Mouse (Mus musculus) telencephalon, adult 2 months (tissue): ENCODE measurements at regions not wholly inside any gene's neighbourhood (a gene's known extent, or its start where the extent isn't known, plus 50 kb on each side); places are given as distances from the start of the nearest gene placed in this dataset.

Experiments used
- DNase-seq: peaks from one replicate; pipeline ENCODE4 v3.0.0-alpha.2; 2011; ENCODE audit warnings: low read depth, low spot score

- DNase-seq = no peak
These were observed 94.0 kb downstream of the Hes1 start for GRCm38 (mm10) chr16:30158184-30158583.

DNA sequence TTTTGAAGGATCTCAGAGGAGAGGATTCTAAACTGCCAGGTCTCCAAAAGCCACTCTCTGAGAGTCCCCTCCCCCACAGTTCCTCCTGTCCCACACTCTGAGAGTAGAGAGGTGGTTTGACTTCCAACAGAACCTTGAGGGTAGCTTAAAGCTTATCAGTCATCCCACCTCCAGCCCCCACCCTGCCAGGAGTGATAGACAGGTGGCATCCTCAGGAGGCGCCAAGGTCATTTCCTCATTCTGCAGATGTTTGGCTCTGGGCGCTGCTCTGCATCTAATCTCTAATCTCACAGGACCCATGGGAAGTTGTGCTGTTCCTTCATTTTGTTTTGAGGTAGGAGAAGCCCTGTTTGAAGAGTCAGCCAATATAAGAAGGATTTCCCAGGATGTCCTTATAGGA, 96.2 kb downstream of the Hes1 start:
- no peak for DNase-seq

- DNase-seq = no peak
These were observed 99.1 kb downstream of the Hes1 start for GRCm38 (mm10) chr16:30163303-30163702.

GRCm38 (mm10) chr16:30165667-30166180, 101.5 kb downstream of the Hes1 start:
- no peak for DNase-seq

DNA sequence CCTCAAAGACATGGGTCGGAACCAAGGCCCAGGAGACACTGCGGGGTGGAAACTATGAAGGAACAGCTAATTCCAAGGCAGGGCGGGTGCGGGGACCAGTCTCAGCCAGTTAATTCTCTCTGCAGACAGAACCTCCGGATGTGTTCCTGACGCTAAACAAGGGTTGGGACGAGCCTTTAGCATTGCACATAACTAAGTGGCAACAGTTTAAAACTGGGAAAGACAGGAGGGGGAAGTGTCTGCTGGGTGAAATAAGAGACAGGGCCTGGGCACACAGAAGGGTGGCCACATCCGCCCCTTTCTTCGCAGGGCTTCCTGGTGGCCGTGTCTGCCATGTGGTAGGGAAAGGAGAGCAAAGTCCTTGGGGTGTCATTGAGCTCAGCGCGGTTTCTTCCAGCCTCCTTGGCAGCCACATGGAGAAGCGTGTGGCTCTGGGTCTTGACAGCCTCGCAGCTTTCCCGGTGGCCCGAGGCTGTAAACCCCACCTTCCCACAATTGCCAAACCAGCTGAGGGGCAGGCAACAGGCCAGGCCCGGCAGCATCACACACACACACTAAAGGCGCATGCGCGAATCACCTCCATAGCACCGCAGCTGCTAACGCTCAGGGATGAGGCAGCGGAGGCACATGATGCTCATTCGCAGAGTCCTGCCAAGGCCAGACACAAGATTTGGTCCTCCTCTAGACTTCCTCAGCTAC, 95.8 kb downstream of the Cpn2 start:
- DNase-seq = no peak

- no peak for DNase-seq
These were observed 95.1 kb downstream of the Cpn2 start for GRCm38 (mm10) chr16:30172136-30172731.

GRCm38 (mm10) chr16:30172798-30173202, 94.5 kb downstream of the Cpn2 start:
- no peak for DNase-seq

GRCm38 (mm10) chr16:30173953-30174874, 93.1 kb downstream of the Cpn2 start:
- no peak for DNase-seq

GRCm38 (mm10) chr16:30176306-30176705, 91.0 kb downstream of the Cpn2 start:
- no peak for DNase-seq

GRCm38 (mm10) chr16:30177769-30178168, 89.5 kb downstream of the Cpn2 start:
- no peak for DNase-seq

DNA sequence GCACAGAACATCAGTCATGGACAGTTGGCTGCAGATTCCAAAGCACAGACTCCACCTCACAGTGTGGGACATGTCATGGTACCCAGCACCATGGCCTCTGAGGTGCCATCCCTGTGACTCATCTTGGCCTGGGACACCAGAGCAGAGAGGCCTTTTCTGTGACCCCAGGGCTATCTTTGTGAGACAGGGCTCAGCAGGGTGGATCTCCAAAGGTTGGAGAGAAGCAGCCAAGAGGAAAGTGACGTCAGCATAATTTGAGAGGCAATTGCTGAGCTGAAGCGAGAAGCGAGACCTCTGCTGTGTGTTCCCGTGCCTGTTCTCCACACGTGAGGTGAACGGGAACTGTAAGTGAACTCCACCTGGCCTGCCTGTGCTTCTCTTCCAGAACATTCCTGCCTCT, 88.7 kb downstream of the Cpn2 start:
- no peak for DNase-seq

- no peak for DNase-seq
These were observed 87.8 kb downstream of the Cpn2 start for GRCm38 (mm10) chr16:30179504-30179976.

DNA sequence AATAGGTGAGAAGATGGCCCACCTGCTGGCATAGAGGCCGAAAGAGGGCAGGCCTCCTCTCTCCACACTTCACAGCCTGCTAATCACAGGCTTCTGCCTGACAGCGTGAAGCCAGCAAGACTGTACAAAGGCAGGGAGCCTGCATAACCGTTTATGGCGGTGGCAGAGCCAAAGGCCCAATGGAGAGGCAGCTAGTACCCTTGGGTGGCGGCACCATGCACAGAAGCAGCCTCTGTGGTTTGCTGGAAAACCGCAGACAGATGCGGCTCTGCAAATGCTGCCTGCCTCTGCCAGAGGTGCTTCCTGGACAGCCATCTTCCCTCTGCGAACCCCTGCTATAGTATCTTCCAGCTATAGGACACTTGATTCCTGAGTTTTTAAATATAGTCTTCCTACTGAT, 86.2 kb downstream of the Cpn2 start:
- no peak for DNase-seq

- no peak for DNase-seq
These were observed 82.6 kb downstream of the Cpn2 start for GRCm38 (mm10) chr16:30184591-30185265.

- no peak for DNase-seq
These were observed 81.6 kb downstream of the Cpn2 start for GRCm38 (mm10) chr16:30185707-30186106.

DNA sequence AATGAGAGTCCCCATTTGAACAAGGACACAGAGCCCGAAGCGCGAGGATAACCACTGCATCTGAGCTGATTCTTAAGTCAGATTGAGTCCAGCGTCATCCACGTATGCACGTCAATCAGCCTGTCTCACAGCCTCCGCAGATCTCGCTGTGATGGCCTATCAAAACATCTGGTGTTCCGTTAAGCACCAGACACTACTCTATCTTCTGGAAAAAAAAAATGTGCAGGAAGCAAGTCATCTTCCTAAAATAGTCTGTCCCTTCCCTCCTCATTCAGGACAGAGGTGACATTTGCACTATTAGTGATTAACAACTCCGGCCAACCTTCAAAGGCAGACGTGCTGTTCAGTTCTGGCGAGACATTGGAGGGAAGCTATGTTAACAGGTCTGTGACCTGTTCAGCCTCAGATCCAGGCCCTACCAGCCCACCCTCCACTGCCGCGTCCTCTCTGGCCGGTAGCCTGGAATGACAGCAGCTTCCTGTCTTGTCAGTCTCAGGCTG, 81.0 kb downstream of the Cpn2 start:
- no peak for DNase-seq

DNA sequence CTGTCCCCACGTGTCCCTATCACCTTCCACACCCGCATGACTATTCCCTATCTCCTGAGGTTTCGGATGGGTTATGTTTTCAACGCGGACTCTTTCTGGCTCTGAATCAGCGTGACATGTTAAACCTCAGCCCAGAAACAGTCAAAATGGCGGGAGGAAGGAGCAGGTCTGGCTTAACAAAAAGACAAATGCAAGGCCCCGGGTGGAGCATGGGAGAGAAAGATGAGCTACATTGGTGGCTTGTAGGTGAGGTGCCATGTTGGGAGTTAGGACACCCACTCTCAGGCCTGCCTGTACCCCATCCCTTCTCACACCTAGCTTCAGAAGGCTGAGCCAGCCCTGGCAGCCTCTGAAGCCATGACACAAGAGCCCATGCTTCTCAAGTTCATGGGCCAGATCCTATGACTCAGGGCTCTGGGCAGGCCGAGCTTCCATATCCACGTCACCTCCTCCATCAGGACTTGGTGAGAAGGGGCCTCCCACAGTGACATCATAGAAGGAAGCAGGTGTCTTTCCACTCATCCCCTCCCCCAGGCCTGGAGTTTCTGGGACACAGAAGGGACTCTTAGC, 80.5 kb downstream of the Cpn2 start:
- no peak for DNase-seq

GRCm38 (mm10) chr16:30187400-30187799, 79.9 kb downstream of the Cpn2 start:
- DNase-seq = no peak

GRCm38 (mm10) chr16:30187907-30188414, 79.3 kb downstream of the Cpn2 start:
- DNase-seq = peak; percentile 49

- no peak for DNase-seq
These were observed 78.4 kb downstream of the Cpn2 start for GRCm38 (mm10) chr16:30188769-30189430.
